Mouse (Mus musculus): ENCODE data around the gene Gjd2. TPM values are rescaled to one million over a fixed set of nuclear protein-coding genes. Genes with fewer than 3 reads are reported as not detected.

Gene Gjd2
- 1 to 10 TPM; 2.7 to 7.0 TPM for total RNA-seq (2021)
- polyA plus RNA-seq (2012; rRNA removed) = 2.5 and 3.7 TPM in 2 replicates
- long read RNA-seq, partial matches to known transcripts = 0 of 1 reads
- long read RNA-seq, other reads (novel, unspliced or antisense) = 0 of 1 reads

GRCm38 (mm10) chr2:114013295-114013771 lies at the start of gene Gjd2:
Gene Gjd2 (minus strand): TSS chr2:114013619.
- DNase-seq = peak; percentile 18

DNA sequence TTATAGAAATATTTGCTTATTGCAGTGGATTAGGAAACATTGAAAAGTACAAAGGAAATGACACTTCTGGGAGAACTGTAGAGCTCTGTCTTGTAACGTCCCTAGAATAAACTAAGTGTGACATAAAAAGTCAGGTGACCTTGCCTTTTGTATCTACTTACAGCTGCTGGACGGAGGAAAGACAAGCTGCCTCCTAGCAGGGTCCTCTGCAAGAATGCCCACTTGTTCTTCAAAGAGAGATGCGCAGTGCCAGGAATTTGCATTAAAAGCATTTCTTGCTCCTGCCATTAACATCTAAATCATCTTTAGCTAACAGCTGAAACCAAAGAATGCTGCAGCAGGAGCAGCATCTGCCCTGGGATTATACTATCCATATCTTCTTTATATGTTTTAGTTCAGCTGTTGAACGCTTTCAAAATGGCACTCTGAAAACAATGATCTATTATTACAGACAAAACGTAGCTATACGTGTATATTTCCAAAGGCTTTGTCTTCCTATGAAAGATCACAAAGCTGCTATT lies 46.7 kb upstream of the Gjd2 start:
- DNase-seq = no peak

DNA sequence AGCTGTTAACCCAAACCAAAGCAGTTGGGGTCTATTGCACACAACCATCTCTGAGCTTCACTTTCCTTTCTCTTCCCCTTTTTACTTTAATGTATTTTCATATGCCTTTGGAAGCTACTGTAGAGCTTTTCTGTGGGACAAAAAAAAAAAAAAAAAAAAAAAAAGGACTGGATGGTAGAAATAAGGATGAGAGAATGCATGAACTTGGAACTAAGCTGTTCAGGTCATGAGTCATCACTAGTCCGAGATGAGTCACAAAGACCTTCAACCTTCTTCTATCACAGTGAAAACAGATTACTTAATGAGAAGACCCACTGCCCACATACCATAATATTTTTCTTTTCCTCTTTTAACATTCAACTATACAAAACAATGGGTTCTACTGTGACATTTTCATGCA lies 46.2 kb upstream of the Gjd2 start:
- DNase-seq = peak; percentile 18

GRCm38 (mm10) chr2:114058226-114058796 lies 44.9 kb upstream of the Gjd2 start:
- peak; percentile 41 for DNase-seq

GRCm38 (mm10) chr2:114057303-114057853 lies 44.0 kb upstream of the Gjd2 start:
- peak; percentile 88 for DNase-seq

GRCm38 (mm10) chr2:114054129-114054528 lies 40.7 kb upstream of the Gjd2 start:
- DNase-seq = no peak

- no peak for DNase-seq
These were observed 39.5 kb upstream of the Gjd2 start, which contains the start of gene Actc1 for GRCm38 (mm10) chr2:114052696-114053598. Gene Actc1 (minus strand): TSS chr2:114053548.

- no peak for DNase-seq
These were observed 38.4 kb upstream of the Gjd2 start for GRCm38 (mm10) chr2:114051871-114052241.

DNA sequence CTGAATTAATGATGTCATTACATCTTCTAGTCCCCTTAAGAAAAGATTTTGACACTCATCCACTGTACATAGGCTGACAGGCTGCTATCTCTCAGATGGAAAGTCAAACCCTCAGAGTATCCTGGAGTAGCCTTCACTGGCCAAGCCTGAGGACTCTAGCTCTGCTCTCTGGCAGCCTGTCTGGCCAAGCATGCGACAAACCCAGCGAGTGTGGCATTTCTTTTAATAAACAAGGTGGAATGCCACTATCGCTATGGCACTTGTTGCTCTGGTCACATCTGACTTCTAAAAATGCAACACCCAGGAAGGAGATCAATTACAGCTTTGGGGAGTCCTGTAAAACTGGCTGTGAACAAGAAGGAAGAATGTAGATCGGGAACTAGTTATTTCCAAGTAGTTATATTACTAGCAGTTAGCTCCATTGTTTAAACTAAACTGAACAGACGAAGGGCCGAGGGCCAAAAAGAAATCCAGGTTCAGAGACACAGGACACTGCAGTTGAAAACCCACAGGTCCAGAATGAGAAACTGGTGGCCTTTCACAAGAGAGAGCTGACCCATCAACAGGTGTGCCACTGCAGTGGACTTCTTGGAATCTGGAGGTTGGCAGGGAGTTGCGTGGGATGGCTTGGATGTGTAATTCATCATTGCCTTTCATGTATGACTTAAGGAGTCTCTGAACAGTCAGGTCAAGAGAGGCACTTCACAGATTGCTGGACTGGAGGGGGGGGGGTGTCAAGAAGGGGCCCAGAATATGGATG lies 37.9 kb upstream of the Gjd2 start:
- DNase-seq = no peak

DNA sequence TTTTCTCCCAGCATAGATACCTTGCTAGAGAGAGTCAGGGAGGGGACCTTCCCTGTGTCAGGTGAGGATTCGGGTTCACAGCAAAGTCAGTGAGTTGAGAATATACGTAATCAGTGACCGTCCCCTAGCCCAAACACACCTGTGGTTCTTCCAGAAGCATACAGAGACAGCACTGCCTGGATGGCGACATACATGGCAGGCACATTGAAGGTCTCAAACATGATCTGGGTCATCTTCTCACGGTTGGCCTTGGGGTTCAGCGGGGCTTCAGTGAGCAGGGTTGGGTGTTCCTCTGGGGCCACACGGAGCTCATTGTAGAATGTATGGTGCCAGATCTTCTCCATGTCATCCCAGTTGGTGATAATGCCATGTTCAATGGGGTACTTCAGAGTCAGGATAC lies 36.7 kb upstream of the Gjd2 start:
- DNase-seq = no peak

GRCm38 (mm10) chr2:114049372-114049771 lies 36.0 kb upstream of the Gjd2 start:
- no peak for DNase-seq

DNA sequence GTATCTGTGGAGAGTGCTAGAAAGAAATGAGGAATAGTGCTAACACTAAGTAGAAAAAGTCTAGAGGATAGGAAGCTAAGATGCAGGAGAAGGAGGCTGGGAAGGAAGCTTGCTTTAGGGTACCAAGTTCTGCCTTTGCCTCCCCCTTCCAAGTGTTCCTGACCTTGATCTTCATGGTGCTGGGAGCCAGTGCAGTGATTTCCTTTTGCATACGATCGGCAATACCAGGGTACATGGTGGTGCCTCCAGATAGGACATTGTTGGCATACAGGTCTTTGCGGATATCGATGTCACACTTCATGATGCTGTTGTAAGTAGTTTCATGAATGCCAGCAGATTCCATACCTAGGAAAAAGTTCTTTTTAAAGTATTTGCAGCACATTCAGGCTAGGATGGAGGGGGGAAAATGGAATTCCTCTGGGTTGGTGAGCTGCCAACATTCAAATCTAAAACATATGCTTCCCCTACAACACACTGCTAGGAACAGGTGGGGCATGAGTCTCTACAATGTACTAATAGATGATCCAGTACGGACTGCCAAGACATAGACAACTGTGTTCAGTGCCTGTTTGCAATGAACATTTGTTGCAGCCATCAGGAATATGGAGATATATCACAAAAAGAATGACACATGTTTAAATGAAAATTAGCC lies 34.7 kb upstream of the Gjd2 start:
- no peak for DNase-seq

DNA sequence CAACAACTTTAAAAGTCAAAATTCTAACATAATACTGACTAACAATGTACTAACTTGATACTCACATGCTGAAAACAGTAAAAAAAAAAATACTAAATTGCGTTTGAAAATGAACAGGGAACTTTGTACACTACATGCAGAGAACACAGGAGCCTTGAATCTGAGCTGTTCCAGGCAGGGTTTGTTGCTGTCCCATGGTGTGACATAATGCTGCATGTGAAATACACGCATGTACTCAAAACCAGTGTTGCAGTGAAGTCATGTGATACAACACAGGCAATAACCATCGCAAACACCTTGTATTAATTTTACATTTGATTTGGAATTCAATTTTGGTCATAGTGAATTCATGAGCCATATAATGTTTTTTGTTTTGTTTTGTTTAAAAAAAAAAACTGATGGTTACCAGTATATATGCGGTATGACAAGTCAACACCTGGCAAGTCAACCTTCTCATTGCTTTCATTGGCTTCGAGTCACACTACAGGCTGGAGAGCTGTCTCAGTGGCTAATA lies 32.8 kb upstream of the Gjd2 start:
- DNase-seq = no peak

- DNase-seq = no peak
These were observed 24.5 kb upstream of the Gjd2 start for GRCm38 (mm10) chr2:114037926-114038325.

- no peak for DNase-seq
These were observed 18.8 kb upstream of the Gjd2 start for GRCm38 (mm10) chr2:114032259-114032658.

GRCm38 (mm10) chr2:114023383-114023782 lies 10.0 kb upstream of the Gjd2 start:
- DNase-seq = no peak

- no peak for DNase-seq
These were observed 6.8 kb upstream of the Gjd2 start for GRCm38 (mm10) chr2:114020210-114020563.

DNA sequence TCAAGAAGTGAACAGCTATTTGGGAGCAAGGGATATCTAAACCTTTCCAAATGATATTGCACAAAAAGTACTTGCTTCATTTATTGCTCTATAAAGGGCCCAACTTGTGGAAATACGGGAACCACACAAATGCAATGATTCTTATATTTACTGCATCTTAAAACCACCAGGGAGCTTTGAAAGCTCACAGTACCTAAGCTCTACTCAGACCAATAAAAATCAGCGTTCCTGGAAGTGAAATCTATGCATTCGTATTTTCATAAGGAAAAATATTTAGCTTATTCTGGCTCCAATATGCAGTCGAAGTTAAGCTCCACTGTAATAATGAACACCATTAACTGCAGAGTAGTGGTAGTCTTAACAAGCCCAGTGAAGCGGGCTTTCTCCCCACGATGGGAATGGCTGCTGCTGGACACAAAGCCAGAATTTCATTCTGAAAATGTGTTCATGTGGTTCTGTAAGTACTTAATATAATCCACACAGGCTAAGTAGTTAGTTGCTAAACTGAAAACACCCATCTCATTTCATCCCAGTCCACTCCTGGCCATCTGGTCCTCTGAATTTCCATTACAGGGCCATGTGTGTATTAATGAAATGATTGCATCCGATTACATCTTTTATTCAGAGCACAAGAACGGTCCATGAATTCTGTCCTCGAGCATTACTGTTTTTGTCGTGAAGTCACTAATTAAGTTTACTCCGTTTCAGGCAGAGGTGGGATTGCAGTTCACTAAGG lies 6.2 kb upstream of the Gjd2 start:
- DNase-seq = no peak

DNA sequence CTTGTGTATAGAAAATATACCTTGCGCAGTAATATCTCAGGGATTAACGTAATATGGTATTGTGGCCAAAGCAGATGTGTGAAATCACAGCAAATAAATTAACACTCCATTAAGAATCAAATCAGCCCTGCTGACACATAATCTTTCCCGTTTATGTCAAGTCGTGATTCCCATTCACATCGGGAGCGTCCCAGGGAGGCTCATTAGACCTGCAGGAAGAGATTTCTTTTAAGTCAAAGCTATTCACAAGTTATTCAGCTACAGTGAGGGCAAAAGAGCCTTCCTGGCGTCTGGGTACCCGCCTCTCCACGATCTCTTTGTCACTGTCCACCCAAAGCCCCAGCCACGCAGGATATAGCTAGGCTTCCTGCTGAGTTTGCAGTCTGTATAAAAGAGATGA lies 4.7 kb upstream of the Gjd2 start:
- no peak for DNase-seq

DNA sequence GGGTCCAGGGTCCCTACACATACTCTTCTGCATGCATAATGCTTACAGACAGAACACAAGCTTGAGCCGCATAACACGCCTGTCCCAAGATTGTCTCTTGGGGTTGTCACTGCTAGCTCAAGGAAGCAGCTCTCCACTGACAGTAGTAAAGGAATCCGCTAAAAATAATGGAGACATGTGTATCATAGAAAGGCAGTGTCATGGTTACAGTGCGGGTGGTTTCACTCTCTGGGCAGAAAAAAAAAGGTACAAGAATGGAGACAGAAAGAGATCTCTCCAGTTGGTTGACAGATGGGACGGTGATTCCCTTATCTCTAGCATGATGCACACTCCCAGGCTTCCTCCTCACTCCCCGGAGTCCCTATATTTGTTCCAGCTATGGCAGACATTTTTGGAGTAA lies 1.4 kb upstream of the Gjd2 start:
- no peak for DNase-seq

Measured in adrenal gland, adult 2 months (tissue).